Mouse (Mus musculus): ENCODE measurements around the gene Bysl. TPM values are rescaled to one million over a fixed set of nuclear protein-coding genes. Genes with fewer than 3 reads are reported as not detected.

Bysl gene
- total RNA-seq, 1 experiment = 51.8 TPM

DNA sequence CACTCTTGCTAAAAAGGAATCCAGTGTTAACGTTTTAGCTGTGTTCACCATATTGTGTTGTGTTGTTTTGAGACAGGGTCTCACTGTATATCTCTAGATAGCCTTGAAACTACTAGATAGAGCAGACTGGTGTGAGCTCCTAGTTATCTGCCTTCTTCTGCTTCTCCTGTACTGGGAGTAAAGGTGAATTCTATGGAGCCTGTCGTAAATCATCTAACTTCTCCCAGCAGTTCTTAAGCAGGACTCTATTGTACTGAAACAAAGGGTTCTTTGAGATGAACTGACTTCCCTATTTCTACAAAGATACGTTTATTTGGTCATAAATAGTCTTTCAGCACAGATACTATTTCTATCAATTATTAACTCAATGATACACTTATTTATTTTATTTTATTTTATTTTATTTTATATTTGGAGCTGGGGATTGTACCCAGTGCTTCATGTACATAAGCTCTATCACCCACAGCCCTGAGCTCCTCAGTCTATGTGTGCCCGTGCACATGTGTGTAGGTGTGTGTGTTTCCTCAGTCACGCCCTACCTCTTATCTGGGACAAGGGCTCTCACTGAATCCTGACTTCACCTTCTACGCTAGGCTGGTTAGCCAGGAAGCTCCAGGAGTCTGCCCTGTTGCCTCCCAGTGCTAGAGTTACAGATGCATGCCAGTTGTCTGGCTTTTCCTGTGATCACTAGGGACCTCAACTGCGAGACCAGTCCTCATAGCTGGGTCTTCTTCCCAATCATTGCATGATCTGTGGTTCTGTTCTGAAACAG is 22.9 kb upstream of the Bysl start:
- Histone ChIP-seq H3K9ac (ENCODE audit: insufficient read depth, low read depth, low read length, poor library complexity, severe bottlenecking) (no peak overlapping the region), H3K36me3 (ENCODE audit: control insufficient read depth, insufficient read depth, low read length, poor library complexity, severe bottlenecking) (no peaks in the 10 kb centered on the region), H3K9me3 (ENCODE audit: control insufficient read depth, insufficient read depth, low read depth, low read length) (no peaks in the 10 kb centered on the region), H3K4me1 (ENCODE audit: control insufficient read depth in 2 of 2, insufficient read depth in 2 of 2, low read length in 2 of 2, poor library complexity in 1 of 2) (0 out of 4 replicates have a peak, but pooled peaks cover 0 to 3% of the 10 kb centered on the region in 2 experiments), H3K4me3 (ENCODE audit: insufficient read depth in 1 of 2, low read depth in 1 of 2, low read length in 2 of 2, poor library complexity in 1 of 2, severe bottlenecking in 1 of 2) (no peak overlapping the region), H3K27ac (ENCODE audit: insufficient read depth, low read depth, low read length, poor library complexity, severe bottlenecking) (no peak overlapping the region)
- TF ChIP-seq HCFC1 (IDR thresholded peaks at IDR 0.05; ENCODE audit: borderline replicate concordance, insufficient read depth, low read length) = no peak
- no peak for TF ChIP-seq ZNF384 (IDR thresholded peaks at IDR 0.05; ENCODE audit: low read depth, low read length)
- no peak for TF ChIP-seq ZC3H11A (IDR thresholded peaks at IDR 0.05; ENCODE audit: borderline replicate concordance, low read depth, low read length)
- TF ChIP-seq MAFK (IDR thresholded peaks at IDR 0.05; ENCODE audit: insufficient read depth, low read depth, low read length) = no peak
- TF ChIP-seq CHD2 (IDR thresholded peaks at IDR 0.05; ENCODE audit: low read depth, low read length) = no peak
- DNase-seq (ENCODE audit: low read depth, low spot score) = no peak
- in situ Hi-C loops (cut with MboI; ENCODE audit: low sequenced_read_pairs in 2 of 2, unreplicated experiment in 2 of 2) = no loop called here

GRCm38 (mm10) chr17:47632181-47632840 is 21.0 kb upstream of the Bysl start:
- Histone ChIP-seq H3K4me1 (ENCODE audit: control insufficient read depth in 2 of 2, insufficient read depth in 2 of 2, low read length in 2 of 2, poor library complexity in 1 of 2) (0 out of 4 replicates have a peak, but pooled peaks cover 0 to 3% of the 10 kb centered on the region in 2 experiments), H3K4me3 (ENCODE audit: insufficient read depth in 1 of 2, low read depth in 1 of 2, low read length in 2 of 2, poor library complexity in 1 of 2, severe bottlenecking in 1 of 2) (no peak overlapping the region), H3K27ac (ENCODE audit: insufficient read depth, low read depth, low read length, poor library complexity, severe bottlenecking) (no peak overlapping the region), H3K9me3 (ENCODE audit: control insufficient read depth, insufficient read depth, low read depth, low read length) (no peaks in the 10 kb centered on the region), H3K36me3 (ENCODE audit: control insufficient read depth, insufficient read depth, low read length, poor library complexity, severe bottlenecking) (no peaks in the 10 kb centered on the region), H3K9ac (ENCODE audit: insufficient read depth, low read depth, low read length, poor library complexity, severe bottlenecking) (no peak overlapping the region)
- TF ChIP-seq CHD2 (IDR thresholded peaks at IDR 0.05; ENCODE audit: low read depth, low read length) (no peak), ZC3H11A (IDR thresholded peaks at IDR 0.05; ENCODE audit: borderline replicate concordance, low read depth, low read length) (no peak)
- DNase-seq (ENCODE audit: low read depth, low spot score) = no peak
- in situ Hi-C loops (cut with MboI; ENCODE audit: low sequenced_read_pairs in 2 of 2, unreplicated experiment in 2 of 2) = no loop called here

GRCm38 (mm10) chr17:47630678-47631065 is 19.4 kb upstream of the Bysl start, which contains the start of gene Usp49:
TSS of gene Usp49 (plus strand) at chr17:47630690.
- peak within 1 kb of the TSS; percentile 79 to 98 for H3K4me3 ChIP-seq (ENCODE audit: insufficient read depth in 1 of 2, low read depth in 1 of 2, low read length in 2 of 2, poor library complexity in 1 of 2, severe bottlenecking in 1 of 2)
- no peaks in the 10 kb centered on the region for H3K36me3 ChIP-seq (ENCODE audit: control insufficient read depth, insufficient read depth, low read length, poor library complexity, severe bottlenecking)
- no peaks in the 10 kb centered on the region for H3K9me3 ChIP-seq (ENCODE audit: control insufficient read depth, insufficient read depth, low read depth, low read length)
- in situ Hi-C loops (cut with MboI; ENCODE audit: low sequenced_read_pairs in 2 of 2, unreplicated experiment in 2 of 2) = no loop called here
- H3K9ac ChIP-seq (ENCODE audit: insufficient read depth, low read depth, low read length, poor library complexity, severe bottlenecking) = peak within 1 kb of the TSS; percentile 72
- no peak for DNase-seq (ENCODE audit: low read depth, low spot score)
- 0 out of 4 replicates have a peak, but pooled peaks cover 0 to 3% of the 10 kb centered on the region in 2 experiments for H3K4me1 ChIP-seq (ENCODE audit: control insufficient read depth in 2 of 2, insufficient read depth in 2 of 2, low read length in 2 of 2, poor library complexity in 1 of 2)
- TF ChIP-seq ZNF384 (IDR thresholded peaks at IDR 0.05; ENCODE audit: low read depth, low read length) = no peak
- no peak for TF ChIP-seq CHD2 (IDR thresholded peaks at IDR 0.05; ENCODE audit: low read depth, low read length)
- H3K27ac ChIP-seq (ENCODE audit: insufficient read depth, low read depth, low read length, poor library complexity, severe bottlenecking) = peak within 1 kb of the TSS; percentile 69; the same call in 1 of the 2 replicates

DNA sequence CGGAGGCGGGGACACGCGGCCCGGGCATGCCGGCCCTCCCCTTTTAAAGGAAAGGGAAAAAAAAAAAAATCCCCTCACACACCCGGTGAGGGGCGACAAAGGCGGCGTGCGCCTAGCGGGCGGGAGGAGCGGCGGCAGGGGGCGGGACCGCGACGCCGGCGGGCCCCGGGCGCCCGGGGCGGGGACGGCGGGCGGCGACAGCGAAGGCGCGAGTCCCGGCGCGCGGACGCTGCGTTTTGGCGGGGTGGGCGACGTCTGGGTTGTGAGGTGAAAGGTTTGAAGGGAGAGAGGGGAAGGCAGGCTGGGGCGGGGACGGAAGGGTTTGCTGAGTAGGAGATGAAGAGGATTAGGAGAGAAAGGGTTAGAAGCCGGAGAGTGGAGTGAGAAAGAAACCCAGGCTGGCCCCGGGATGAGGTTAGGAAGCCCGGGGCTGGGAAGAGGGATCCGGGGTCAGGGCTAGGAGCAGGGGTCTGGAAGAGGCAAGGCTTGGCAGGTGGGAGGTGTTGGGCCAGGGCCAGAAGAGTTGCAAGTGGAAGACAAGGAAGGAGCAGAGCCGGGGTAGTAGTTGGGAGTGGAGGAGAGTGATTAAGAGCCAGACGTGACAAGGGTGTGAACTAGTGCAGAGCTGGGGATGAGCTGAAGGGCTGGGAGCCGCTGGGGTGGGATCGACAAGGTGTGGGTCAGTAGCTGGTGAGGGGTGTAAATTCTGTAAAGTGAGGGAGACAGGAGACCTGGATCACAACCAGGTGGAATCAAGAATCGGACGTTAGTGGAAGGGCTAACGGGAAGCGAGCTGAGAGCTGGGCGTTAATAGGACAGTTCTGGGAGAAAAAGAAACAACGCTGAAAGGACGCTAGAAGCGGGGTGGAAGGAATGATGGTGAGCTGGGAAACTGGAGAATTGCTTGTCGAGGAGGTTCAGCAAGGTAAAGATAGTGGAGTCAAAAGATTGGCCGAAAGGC is 18.7 kb upstream of the Bysl start:
- Histone ChIP-seq H3K9ac (ENCODE audit: insufficient read depth, low read depth, low read length, poor library complexity, severe bottlenecking) (peak overlapping the region; percentile 72), H3K4me1 (ENCODE audit: control insufficient read depth in 2 of 2, insufficient read depth in 2 of 2, low read length in 2 of 2, poor library complexity in 1 of 2) (0 out of 4 replicates have a peak, but pooled peaks cover 0 to 3% of the 10 kb centered on the region in 2 experiments), H3K4me3 (ENCODE audit: insufficient read depth in 1 of 2, low read depth in 1 of 2, low read length in 2 of 2, poor library complexity in 1 of 2, severe bottlenecking in 1 of 2) (peak overlapping the region; percentile 79 to 98), H3K27ac (ENCODE audit: insufficient read depth, low read depth, low read length, poor library complexity, severe bottlenecking) (peak overlapping the region; percentile 69; the same call in 1 of the 2 replicates), H3K36me3 (ENCODE audit: control insufficient read depth, insufficient read depth, low read length, poor library complexity, severe bottlenecking) (no peaks in the 10 kb centered on the region), H3K9me3 (ENCODE audit: control insufficient read depth, insufficient read depth, low read depth, low read length) (no peaks in the 10 kb centered on the region)
- in situ Hi-C loops (cut with MboI; ENCODE audit: low sequenced_read_pairs in 2 of 2, unreplicated experiment in 2 of 2) = no loop called here
- no peak for DNase-seq (ENCODE audit: low read depth, low spot score)
- no peak for TF ChIP-seq MAFK (IDR thresholded peaks at IDR 0.05; ENCODE audit: insufficient read depth, low read depth, low read length)
- TF ChIP-seq HCFC1 (IDR thresholded peaks at IDR 0.05; ENCODE audit: borderline replicate concordance, insufficient read depth, low read length) = no peak
- peak; percentile 84 for TF ChIP-seq ZNF384 (IDR thresholded peaks at IDR 0.05; ENCODE audit: low read depth, low read length)

Measured in ES-E14 (cell line).